Mouse (Mus musculus): Measurements from ENCODE around the gene S100b. TPM values are rescaled to one million over a fixed set of nuclear protein-coding genes. Genes with fewer than 3 reads are reported as not detected.

S100b gene
- polyA plus RNA-seq, 1 experiment from 2014 or later, result 0.16 TPM

- H3K4me2 ChIP-seq, result no peak overlapping the region
- no peaks in the 10 kb centered on the region for H3K9me3 ChIP-seq
- no peak overlapping the region for H3K4me3 ChIP-seq
- H3K27ac ChIP-seq (replicated peaks), result no peak overlapping the region
- peaks cover 27% of the 10 kb centered on the region for H3K36me3 ChIP-seq
- no peaks in the 10 kb centered on the region for H3K27me3 ChIP-seq (replicated peaks)
- no peak for ATAC-seq (ENCODE audit: extremely low read depth, insufficient number of reproducible peaks, low FRiP score, low TSS enrichment)
- peaks cover 32% of the 10 kb centered on the region for H3K4me1 ChIP-seq
- 52% methylated on average over 11 of the region's 11 CpGs for WGBS
- H3K9ac ChIP-seq, result no peak overlapping the region
These were observed 6.9 kb downstream of the S100b start for GRCm38 (mm10) chr10:76260358-76261059.

- H3K4me1 ChIP-seq, result peaks cover 29% of the 10 kb centered on the region
- H3K9ac ChIP-seq, result no peak overlapping the region
- H3K27me3 ChIP-seq (replicated peaks), result no peaks in the 10 kb centered on the region
- H3K27ac ChIP-seq (replicated peaks), result no peak overlapping the region
- WGBS, result 74% methylated on average over 3 of the region's 3 CpGs
- ATAC-seq (ENCODE audit: extremely low read depth, insufficient number of reproducible peaks, low FRiP score, low TSS enrichment), result no peak; the same call in 1 of the 2 replicates
- H3K36me3 ChIP-seq, result peaks cover 36% of the 10 kb centered on the region
- H3K9me3 ChIP-seq, result no peaks in the 10 kb centered on the region
- no peak overlapping the region for H3K4me2 ChIP-seq
- H3K4me3 ChIP-seq, result no peak overlapping the region
These were observed 7.8 kb downstream of the S100b start for GRCm38 (mm10) chr10:76261447-76261846.

- Histone ChIP-seq H3K4me1 (peaks cover 22% of the 10 kb centered on the region), H3K4me3 (no peak overlapping the region), H3K9ac (no peak overlapping the region), H3K9me3 (no peaks in the 10 kb centered on the region), H3K27me3 (replicated peaks) (no peaks in the 10 kb centered on the region), H3K36me3 (peaks cover 44% of the 10 kb centered on the region), H3K27ac (replicated peaks) (no peak overlapping the region), H3K4me2 (no peak overlapping the region)
- 48% methylated on average over 4 of the region's 4 CpGs for WGBS
- no peak for ATAC-seq (ENCODE audit: extremely low read depth, insufficient number of reproducible peaks, low FRiP score, low TSS enrichment)
These were observed 8.8 kb downstream of the S100b start for GRCm38 (mm10) chr10:76262431-76262830.

- Histone ChIP-seq H3K4me2 (no peak overlapping the region), H3K9ac (no peak overlapping the region), H3K27ac (replicated peaks) (no peak overlapping the region), H3K27me3 (replicated peaks) (no peaks in the 10 kb centered on the region), H3K4me1 (peaks cover 7% of the 10 kb centered on the region), H3K36me3 (peaks cover 90% of the 10 kb centered on the region), H3K9me3 (no peaks in the 10 kb centered on the region), H3K4me3 (no peak overlapping the region)
- 38% methylated on average over 8 of the region's 8 CpGs for WGBS
- no peak for ATAC-seq (ENCODE audit: extremely low read depth, insufficient number of reproducible peaks, low FRiP score, low TSS enrichment)
These were observed 17.6 kb downstream of the S100b start for GRCm38 (mm10) chr10:76271238-76271637.

- Histone ChIP-seq H3K4me2 (no peak overlapping the region), H3K9ac (no peak overlapping the region), H3K4me3 (no peak overlapping the region), H3K4me1 (no peaks in the 10 kb centered on the region), H3K9me3 (no peaks in the 10 kb centered on the region), H3K27me3 (replicated peaks) (no peaks in the 10 kb centered on the region), H3K36me3 (peaks cover 88% of the 10 kb centered on the region), H3K27ac (replicated peaks) (no peak overlapping the region)
- WGBS, result 70% methylated on average over 10 of the region's 10 CpGs
- ATAC-seq (ENCODE audit: extremely low read depth, insufficient number of reproducible peaks, low FRiP score, low TSS enrichment), result no peak
These were observed 21.6 kb downstream of the S100b start for GRCm38 (mm10) chr10:76275256-76275655.

- no peak overlapping the region for H3K4me3 ChIP-seq
- H3K27ac ChIP-seq (replicated peaks), result no peak overlapping the region
- H3K9ac ChIP-seq, result no peak overlapping the region
- no peak overlapping the region for H3K4me2 ChIP-seq
- H3K36me3 ChIP-seq, result peaks cover 93% of the 10 kb centered on the region
- WGBS, result 59% methylated on average over 5 of the region's 5 CpGs
- no peaks in the 10 kb centered on the region for H3K4me1 ChIP-seq
- no peaks in the 10 kb centered on the region for H3K9me3 ChIP-seq
- no peak for ATAC-seq (ENCODE audit: extremely low read depth, insufficient number of reproducible peaks, low FRiP score, low TSS enrichment)
- no peaks in the 10 kb centered on the region for H3K27me3 ChIP-seq (replicated peaks)
These were observed 25.0 kb downstream of the S100b start for GRCm38 (mm10) chr10:76278541-76279097.

- Histone ChIP-seq H3K4me2 (no peak overlapping the region), H3K36me3 (peaks cover 98% of the 10 kb centered on the region), H3K9me3 (no peaks in the 10 kb centered on the region), H3K9ac (no peak overlapping the region), H3K4me3 (no peak overlapping the region), H3K27me3 (replicated peaks) (no peaks in the 10 kb centered on the region), H3K4me1 (no peaks in the 10 kb centered on the region), H3K27ac (replicated peaks) (no peak overlapping the region)
- no peak for ATAC-seq (ENCODE audit: extremely low read depth, insufficient number of reproducible peaks, low FRiP score, low TSS enrichment)
- WGBS, result 70% methylated on average over 11 of the region's 11 CpGs
These were observed 34.8 kb downstream of the S100b start for GRCm38 (mm10) chr10:76288268-76288993.

GRCm38 (mm10) chr10:76289052-76289451 lies 35.4 kb downstream of the S100b start:
- H3K4me2 ChIP-seq, result no peak overlapping the region
- no peak overlapping the region for H3K27ac ChIP-seq (replicated peaks)
- H3K4me1 ChIP-seq, result no peaks in the 10 kb centered on the region
- no peaks in the 10 kb centered on the region for H3K27me3 ChIP-seq (replicated peaks)
- no peak overlapping the region for H3K4me3 ChIP-seq
- H3K9me3 ChIP-seq, result no peaks in the 10 kb centered on the region
- 82% methylated on average over 5 of the region's 5 CpGs for WGBS
- ATAC-seq (ENCODE audit: extremely low read depth, insufficient number of reproducible peaks, low FRiP score, low TSS enrichment), result no peak
- H3K36me3 ChIP-seq, result peaks cover 98% of the 10 kb centered on the region
- H3K9ac ChIP-seq, result no peak overlapping the region

- H3K4me2 ChIP-seq, result no peak overlapping the region
- ATAC-seq (ENCODE audit: extremely low read depth, insufficient number of reproducible peaks, low FRiP score, low TSS enrichment), result no peak
- H3K4me3 ChIP-seq, result no peak overlapping the region
- H3K36me3 ChIP-seq, result peaks cover 98% of the 10 kb centered on the region
- no peak overlapping the region for H3K9ac ChIP-seq
- WGBS, result 74% methylated on average over 3 of the region's 3 CpGs
- no peak overlapping the region for H3K27ac ChIP-seq (replicated peaks)
- H3K27me3 ChIP-seq (replicated peaks), result no peaks in the 10 kb centered on the region
- H3K9me3 ChIP-seq, result no peaks in the 10 kb centered on the region
- no peaks in the 10 kb centered on the region for H3K4me1 ChIP-seq
These were observed 36.5 kb downstream of the S100b start for GRCm38 (mm10) chr10:76289936-76290671.

GRCm38 (mm10) chr10:76293222-76293621 lies 39.6 kb downstream of the S100b start:
- Histone ChIP-seq H3K27me3 (replicated peaks) (no peaks in the 10 kb centered on the region), H3K4me3 (no peak overlapping the region), H3K27ac (replicated peaks) (no peak overlapping the region), H3K4me2 (no peak overlapping the region), H3K9me3 (no peaks in the 10 kb centered on the region), H3K9ac (no peak overlapping the region), H3K36me3 (peaks cover 96% of the 10 kb centered on the region), H3K4me1 (no peaks in the 10 kb centered on the region)
- ATAC-seq (ENCODE audit: extremely low read depth, insufficient number of reproducible peaks, low FRiP score, low TSS enrichment), result no peak
- 83% methylated on average over 4 of the region's 4 CpGs for WGBS

GRCm38 (mm10) chr10:76300133-76300532 lies 46.5 kb downstream of the S100b start:
- ATAC-seq (ENCODE audit: extremely low read depth, insufficient number of reproducible peaks, low FRiP score, low TSS enrichment), result no peak
- peaks cover 88% of the 10 kb centered on the region for H3K36me3 ChIP-seq
- WGBS, result 81% methylated on average over 5 of the region's 5 CpGs

More at GRCm38 (mm10) chr10:76300133-76300532, 46.5 kb downstream of the S100b start:
- Histone ChIP-seq H3K9me3 (no peaks in the 10 kb centered on the region), H3K4me1 (no peaks in the 10 kb centered on the region), H3K27me3 (replicated peaks) (no peaks in the 10 kb centered on the region), H3K4me3 (no peak overlapping the region), H3K27ac (replicated peaks) (no peak overlapping the region), H3K4me2 (no peak overlapping the region), H3K9ac (no peak overlapping the region)
